Mouse (Mus musculus) heart, adult 2 months (tissue): ENCODE measurements at regions not wholly inside any gene's neighbourhood (a gene's known extent, or its start where the extent isn't known, plus 50 kb on each side); places are given as distances from the start of the nearest gene placed in this dataset.

Experiments used
- EP300 ChIP-seq: fragments of 200-500 bp; IDR thresholded peaks from 2 replicates; pipeline ENCODE4 v1.6.1; 2011; ENCODE audit warnings: low read depth, low read length, control low read depth; ENCODE audit not compliant: insufficient read depth
- POLR2A ChIP-seq: fragments of 200-500 bp; IDR thresholded peaks from 2 replicates; pipeline ENCODE4 v1.6.1; 2011; ENCODE audit warnings: mild to moderate bottlenecking, low read depth, low read length, control low read depth; ENCODE audit not compliant: insufficient read depth

GRCm38 (mm10) chr4:131072623-131073022, 128.4 kb downstream of the Matn1 start:
- TF ChIP-seq EP300 (no peak), POLR2A (no peak)
